Mouse (Mus musculus) hindbrain, embryonic 13.5 days (tissue): ENCODE measurements around the gene Iqsec3. TPM values are rescaled to one million over a fixed set of nuclear protein-coding genes. Genes with fewer than 3 reads are reported as not detected.

Experiments used
- ATAC-seq: fragments of 200-750 bp; cut with Nextera tagmentation; 2 replicates; pipeline ENCODE4 v1.8.0; 2017; ENCODE audit warnings: moderate TSS enrichment; ENCODE audit not compliant: low FRiP score
- H3K27ac ChIP-seq: fragments of 300-500 bp; sonication (generic); 2 replicates; pipeline ENCODE4 v1.5.1; 2015; ENCODE audit warnings: inconsistent platforms, mild to moderate bottlenecking, moderate library complexity
- H3K27me3 ChIP-seq: fragments of 300-500 bp; sonication (generic); 2 replicates; pipeline ENCODE4 v1.6.1; 2015; ENCODE audit warnings: mild to moderate bottlenecking, inconsistent platforms
- H3K36me3 ChIP-seq: fragments of 300-500 bp; sonication (generic); 2 replicates; pipeline ENCODE4 v1.6.1; 2015; ENCODE audit warnings: mild to moderate bottlenecking, inconsistent platforms
- H3K4me1 ChIP-seq: fragments of 300-500 bp; sonication (generic); replicated peaks from 2 replicates; pipeline ENCODE4 v1.6.1; 2015; ENCODE audit warnings: inconsistent platforms
- H3K4me2 ChIP-seq: fragments of 300-500 bp; sonication (generic); 2 replicates; pipeline ENCODE4 v1.6.1; 2015; ENCODE audit warnings: inconsistent platforms, mild to moderate bottlenecking, moderate library complexity
- H3K4me3 ChIP-seq: fragments of 300-500 bp; sonication (generic); 2 replicates; pipeline ENCODE4 v1.5.1; 2015; ENCODE audit warnings: mild to moderate bottlenecking, inconsistent platforms
- H3K9ac ChIP-seq: fragments of 300-500 bp; sonication (generic); 2 replicates; pipeline ENCODE4 v1.6.1; 2015; ENCODE audit warnings: mild to moderate bottlenecking, inconsistent platforms
- H3K9me3 ChIP-seq: fragments of 300-500 bp; sonication (generic); 2 replicates; pipeline ENCODE4 v1.6.1; 2016; ENCODE audit warnings: inconsistent platforms
- WGBS: fragments of 180-500 bp; shearing (Covaris S2); methylation state at CpG from one replicate; pipeline ENCODE4 v1.1.7; 2015; 5-methylcytosine and 5-hydroxymethylcytosine counted together
- polyA plus RNA-seq: library from polyadenylated mRNA; unstranded; fragments of >200 nt; fragmentation: Nextera tagmentation; extraction: Ambion mirVana; gene quantifications from 2 replicates; pipeline ENCODE4 v1.2.1, GENCODE M21; 2015

Gene Iqsec3
- polyA plus RNA-seq, 1 experiment from 2014 or later, result 12.0 TPM

GRCm38 (mm10) chr6:121356041-121356440 is 117.4 kb downstream of the Iqsec3 start:
- no peak for ATAC-seq
- 86% methylated on average over 1 of the region's 1 CpGs for WGBS
- no peak overlapping the region for H3K27ac ChIP-seq
- H3K4me2 ChIP-seq, result no peak overlapping the region
- no peaks in the 10 kb centered on the region for H3K9me3 ChIP-seq
- H3K9ac ChIP-seq, result no peak overlapping the region
- H3K4me3 ChIP-seq, result no peak overlapping the region
- H3K27me3 ChIP-seq, result 0 out of 2 replicates have a peak, but pooled peaks cover 2% of the 10 kb centered on the region
- no peaks in the 10 kb centered on the region for H3K36me3 ChIP-seq
- no peaks in the 10 kb centered on the region; the same call in 1 of the 2 replicates for H3K4me1 ChIP-seq

GRCm38 (mm10) chr6:121352276-121352675 is 121.2 kb downstream of the Iqsec3 start:
- H3K4me2 ChIP-seq, result no peak overlapping the region
- 47% methylated on average over 2 of the region's 2 CpGs for WGBS

GRCm38 (mm10) chr6:121346428-121346827 is 127.0 kb downstream of the Iqsec3 start:
- 49% methylated on average over 8 of the region's 8 CpGs for WGBS
- no peak for ATAC-seq
- Histone ChIP-seq H3K36me3 (no peaks in the 10 kb centered on the region), H3K9ac (no peak overlapping the region), H3K4me1 (peaks cover 16% of the 10 kb centered on the region), H3K4me2 (no peak overlapping the region), H3K9me3 (no peaks in the 10 kb centered on the region), H3K27me3 (0 out of 2 replicates have a peak, but pooled peaks cover 5% of the 10 kb centered on the region), H3K4me3 (no peak overlapping the region), H3K27ac (no peak overlapping the region)

More at GRCm38 (mm10) chr6:121352276-121352675, 121.2 kb downstream of the Iqsec3 start:
- Histone ChIP-seq H3K27me3 (0 out of 2 replicates have a peak, but pooled peaks cover 2% of the 10 kb centered on the region), H3K9ac (no peak overlapping the region), H3K4me3 (no peak overlapping the region), H3K36me3 (no peaks in the 10 kb centered on the region), H3K9me3 (no peaks in the 10 kb centered on the region), H3K27ac (no peak overlapping the region), H3K4me1 (no peaks in the 10 kb centered on the region; the same call in 1 of the 2 replicates)
- no peak for ATAC-seq

GRCm38 (mm10) chr6:121344329-121344728 is 129.1 kb downstream of the Iqsec3 start:
- Histone ChIP-seq H3K36me3 (no peaks in the 10 kb centered on the region), H3K4me2 (no peak overlapping the region), H3K27ac (no peak overlapping the region), H3K4me1 (peaks cover 16% of the 10 kb centered on the region), H3K27me3 (0 out of 2 replicates have a peak, but pooled peaks cover 5% of the 10 kb centered on the region), H3K9ac (no peak overlapping the region), H3K4me3 (no peak overlapping the region), H3K9me3 (no peaks in the 10 kb centered on the region)
- no peak for ATAC-seq
- 72% methylated on average over 5 of the region's 5 CpGs for WGBS

GRCm38 (mm10) chr6:121343771-121344123 is 129.7 kb downstream of the Iqsec3 start:
- no peak overlapping the region for H3K27ac ChIP-seq
- H3K27me3 ChIP-seq, result 0 out of 2 replicates have a peak, but pooled peaks cover 8% of the 10 kb centered on the region
- H3K4me2 ChIP-seq, result no peak overlapping the region
- WGBS, result 67% methylated on average over 6 of the region's 6 CpGs
- H3K9me3 ChIP-seq, result no peaks in the 10 kb centered on the region
- H3K36me3 ChIP-seq, result no peaks in the 10 kb centered on the region
- H3K9ac ChIP-seq, result no peak overlapping the region
- ATAC-seq, result no peak
- H3K4me1 ChIP-seq, result peaks cover 16% of the 10 kb centered on the region
- no peak overlapping the region for H3K4me3 ChIP-seq

- Histone ChIP-seq H3K36me3 (no peaks in the 10 kb centered on the region), H3K27me3 (0 out of 2 replicates have a peak, but pooled peaks cover 10% of the 10 kb centered on the region), H3K9ac (no peak within 1 kb of the TSS), H3K4me3 (no peak within 1 kb of the TSS), H3K27ac (no peak within 1 kb of the TSS), H3K9me3 (no peaks in the 10 kb centered on the region), H3K4me1 (peaks cover 20% of the 10 kb centered on the region), H3K4me2 (no peak within 1 kb of the TSS)
- ATAC-seq, result no peak
- 79% methylated on average over 15 of the region's 15 CpGs for WGBS
These were observed 130.3 kb downstream of the Iqsec3 start, which contains the start of gene Slc6a12 for GRCm38 (mm10) chr6:121343026-121343770. Slc6a12 (plus strand) TSS chr6:121343076.

GRCm38 (mm10) chr6:121341650-121342049 is 131.8 kb downstream of the Iqsec3 start:
- Histone ChIP-seq H3K27me3 (0 out of 2 replicates have a peak, but pooled peaks cover 10% of the 10 kb centered on the region), H3K9me3 (no peaks in the 10 kb centered on the region), H3K4me1 (peaks cover 18% of the 10 kb centered on the region), H3K9ac (no peak overlapping the region), H3K27ac (no peak overlapping the region), H3K36me3 (no peaks in the 10 kb centered on the region), H3K4me3 (no peak overlapping the region), H3K4me2 (no peak overlapping the region)
- ATAC-seq, result no peak
- WGBS, result 89% methylated on average over 6 of the region's 6 CpGs

- H3K9me3 ChIP-seq, result no peaks in the 10 kb centered on the region
- peaks cover 9% of the 10 kb centered on the region; the same call in 1 of the 2 replicates for H3K4me1 ChIP-seq
- no peak; the same call in 1 of the 2 replicates for ATAC-seq
- no peaks in the 10 kb centered on the region for H3K36me3 ChIP-seq
- H3K27ac ChIP-seq, result no peak overlapping the region
- H3K27me3 ChIP-seq, result 0 out of 2 replicates have a peak, but pooled peaks cover 10% of the 10 kb centered on the region
- H3K4me2 ChIP-seq, result no peak overlapping the region
- no peak overlapping the region for H3K4me3 ChIP-seq
- 52% methylated on average over 4 of the region's 4 CpGs for WGBS
- no peak overlapping the region for H3K9ac ChIP-seq
These were observed 135.0 kb downstream of the Iqsec3 start for GRCm38 (mm10) chr6:121338519-121338896.

- Histone ChIP-seq H3K27me3 (0 out of 2 replicates have a peak, but pooled peaks cover 10% of the 10 kb centered on the region), H3K9ac (no peak overlapping the region), H3K36me3 (no peaks in the 10 kb centered on the region), H3K4me1 (peaks cover 5% of the 10 kb centered on the region; the same call in 1 of the 2 replicates), H3K4me2 (no peak overlapping the region), H3K4me3 (no peak overlapping the region), H3K27ac (no peak overlapping the region), H3K9me3 (no peaks in the 10 kb centered on the region)
- ATAC-seq, result peak; percentile 83
- WGBS, result 23% methylated on average over 3 of the region's 3 CpGs
These were observed 135.5 kb downstream of the Iqsec3 start for GRCm38 (mm10) chr6:121337770-121338518.

GRCm38 (mm10) chr6:121337229-121337628 is 136.2 kb downstream of the Iqsec3 start:
- Histone ChIP-seq H3K4me1 (0 out of 2 replicates have a peak, but pooled peaks cover 4% of the 10 kb centered on the region), H3K4me2 (no peak overlapping the region), H3K4me3 (no peak overlapping the region), H3K9ac (no peak overlapping the region), H3K9me3 (no peaks in the 10 kb centered on the region), H3K27me3 (0 out of 2 replicates have a peak, but pooled peaks cover 6% of the 10 kb centered on the region), H3K36me3 (no peaks in the 10 kb centered on the region), H3K27ac (no peak overlapping the region)
- no peak for ATAC-seq
- WGBS, result 93% methylated on average over 9 of the region's 9 CpGs

GRCm38 (mm10) chr6:121336558-121336957 is 136.9 kb downstream of the Iqsec3 start:
- Histone ChIP-seq H3K27ac (no peak overlapping the region), H3K9ac (no peak overlapping the region), H3K4me3 (no peak overlapping the region), H3K9me3 (no peaks in the 10 kb centered on the region), H3K36me3 (no peaks in the 10 kb centered on the region), H3K4me1 (0 out of 2 replicates have a peak, but pooled peaks cover 4% of the 10 kb centered on the region), H3K27me3 (0 out of 2 replicates have a peak, but pooled peaks cover 6% of the 10 kb centered on the region), H3K4me2 (no peak overlapping the region)
- no peak for ATAC-seq
- WGBS, result 78% methylated on average over 8 of the region's 8 CpGs

GRCm38 (mm10) chr6:121335841-121336240 is 137.6 kb downstream of the Iqsec3 start:
- Histone ChIP-seq H3K27me3 (peaks cover 8% of the 10 kb centered on the region; the same call in 1 of the 2 replicates), H3K4me1 (0 out of 2 replicates have a peak, but pooled peaks cover 4% of the 10 kb centered on the region), H3K9ac (no peak overlapping the region), H3K36me3 (no peaks in the 10 kb centered on the region), H3K4me3 (no peak overlapping the region), H3K27ac (no peak overlapping the region), H3K4me2 (no peak overlapping the region), H3K9me3 (no peaks in the 10 kb centered on the region)
- WGBS, result 89% methylated on average over 9 of the region's 9 CpGs
- no peak for ATAC-seq
